Comparison of ENCODE assay signal across 8 mouse cellular contexts in the genomic region with DNA sequence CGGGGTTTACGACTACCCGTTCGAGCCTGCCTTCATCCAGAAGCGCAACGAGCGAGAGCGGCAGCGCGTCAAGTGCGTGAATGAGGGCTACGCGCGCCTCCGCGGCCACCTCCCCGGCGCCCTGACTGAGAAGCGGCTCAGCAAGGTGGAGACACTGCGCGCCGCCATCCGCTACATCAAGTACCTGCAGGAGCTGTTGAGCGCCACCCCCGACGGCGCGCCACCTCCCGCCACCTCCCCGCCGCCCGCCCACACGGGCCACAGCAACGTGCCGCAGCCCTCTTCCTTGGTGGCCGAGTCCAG. TPM values are rescaled to one million over a fixed set of nuclear protein-coding genes. Genes with fewer than 3 reads are reported as not detected.
DNase-seq lines count a peak whose midpoint lies in the region; ATAC-seq and TF ChIP-seq lines count a peak whose summit lies in the region.

No protein-coding gene starts in this region.

- H3K4me2 ChIP-seq in kidney, embryonic 16.5 days (replicated peaks; ENCODE audit: low read depth, low read length), result peak overlapping the region; percentile 45
- peak overlapping the region; percentile 55 for H3K4me2 ChIP-seq in lung, embryonic 14.5 days

- H3K4me3 ChIP-seq in kidney, embryonic 16.5 days (ENCODE audit: low read length), result peak overlapping the region; percentile 34
- H3K4me3 ChIP-seq in hindbrain, embryonic 10.5 days, result peak overlapping the region; percentile 49
- H3K4me3 ChIP-seq in lung, embryonic 14.5 days (ENCODE audit: low read depth, low read length), result peak overlapping the region; percentile 28

- no peak; the same call in 1 of the 2 replicates for ATAC-seq in kidney, embryonic 16.5 days (ENCODE audit: low FRiP score, low TSS enrichment)
- peak; percentile 29; the same call in 1 of the 2 replicates for ATAC-seq in lung, embryonic 14.5 days (ENCODE audit: insufficient read depth)
- no peak for ATAC-seq in megakaryocyte-erythroid progenitor cell, adult 5-6 weeks (replicated peaks; ENCODE audit: low FRiP score, low TSS enrichment, poor library complexity, severe bottlenecking)

- H3K27ac ChIP-seq in kidney, embryonic 16.5 days (ENCODE audit: low read length), result no peak overlapping the region
- peak overlapping the region; percentile 56; the same call in 1 of the 2 replicates for H3K27ac ChIP-seq in hindbrain, embryonic 10.5 days
- H3K27ac ChIP-seq in lung, embryonic 14.5 days (ENCODE audit: low read depth), result no peak overlapping the region

- H3K9ac ChIP-seq in kidney, embryonic 16.5 days (replicated peaks; ENCODE audit: low read length), result no peak overlapping the region
- no peak overlapping the region for H3K9ac ChIP-seq in lung, embryonic 14.5 days

- H3K36me3 ChIP-seq in kidney, embryonic 16.5 days (ENCODE audit: insufficient read depth, low read length), result no peaks in the 10 kb centered on the region
- no peaks in the 10 kb centered on the region for H3K36me3 ChIP-seq in hindbrain, embryonic 10.5 days
- no peaks in the 10 kb centered on the region for H3K36me3 ChIP-seq in lung, embryonic 14.5 days (ENCODE audit: insufficient read depth)

- under 1% methylated on average over 36 of the region's 36 CpGs for WGBS in kidney, embryonic 16.5 days
- 2% methylated on average over 36 of the region's 36 CpGs for WGBS in hindbrain, embryonic 10.5 days
- under 1% methylated on average over 36 of the region's 36 CpGs for WGBS in lung, embryonic 14.5 days

- no peak for TF ChIP-seq CTCF in lung, embryonic 14.5 days (IDR thresholded peaks at IDR 0.05; ENCODE audit: low read depth)

- intact Hi-C loops in gastrocnemius, postnatal 14 days (cut with DNase I; ENCODE audit: low total_unique reads), result no loop called here

- peaks cover 8% of the 10 kb centered on the region; the same call in 1 of the 2 replicates for H3K4me1 ChIP-seq in kidney, embryonic 16.5 days (ENCODE audit: insufficient read depth, low read length)
- H3K4me1 ChIP-seq in hindbrain, embryonic 10.5 days (replicated peaks), result peaks cover 33% of the 10 kb centered on the region
- H3K4me1 ChIP-seq in lung, embryonic 14.5 days (ENCODE audit: insufficient read depth), result no peaks in the 10 kb centered on the region

- H3K27me3 ChIP-seq in kidney, embryonic 16.5 days (ENCODE audit: insufficient read depth, low read length), result peaks cover 33% of the 10 kb centered on the region
- peaks cover 73% of the 10 kb centered on the region for H3K27me3 ChIP-seq in hindbrain, embryonic 10.5 days (ENCODE audit: insufficient read depth, poor library complexity, severe bottlenecking)
- peaks cover 32% of the 10 kb centered on the region for H3K27me3 ChIP-seq in lung, embryonic 14.5 days (ENCODE audit: insufficient read depth, low read length)

- no peaks in the 10 kb centered on the region for H3K9me3 ChIP-seq in kidney, embryonic 16.5 days (ENCODE audit: low read length)
- no peaks in the 10 kb centered on the region for H3K9me3 ChIP-seq in hindbrain, embryonic 10.5 days
- no peaks in the 10 kb centered on the region for H3K9me3 ChIP-seq in lung, embryonic 14.5 days (ENCODE audit: low read depth, low read length)

- no peak for DNase-seq in kidney, adult 11 months
- peak; percentile 2 to 10 for DNase-seq in adrenal gland, postnatal 36 days
- DNase-seq in hindbrain, embryonic 10.5 days (ENCODE audit: low spot score), result peak; percentile 35
- peak; percentile 34 for DNase-seq in lung, embryonic 14.5 days
- peak; percentile 35 for DNase-seq in retina, embryonic 14.5 days (ENCODE audit: low spot score)
- no peak for DNase-seq in gastrocnemius, postnatal 14 days

RNA-seq across cellular contexts. Expression of a gene that starts 0.4 kb away (rescaled TPM):
- not detected in 2 replicates for polyA plus RNA-seq in kidney, embryonic 16.5 days (2015; fragmentation: Nextera tagmentation; extraction: Ambion mirVana)
- not detected for total RNA-seq in adrenal gland, postnatal 36 days (2021)
- polyA plus RNA-seq in hindbrain, embryonic 10.5 days (2016; fragmentation: Nextera tagmentation; extraction: Ambion mirVana), result not detected in 2 replicates
- polyA plus RNA-seq in lung, embryonic 14.5 days (2014; fragmentation: Nextera tagmentation; extraction: Ambion mirVana), result not detected in 2 replicates
- not detected for total RNA-seq in gastrocnemius, postnatal 14 days (2021)
- total RNA-seq in megakaryocyte-erythroid progenitor cell, adult 5-6 weeks (2014; fragmentation: Nextera tagmentation), result not detected in 2 replicates
- total RNA-seq in megakaryocyte-erythroid progenitor cell, adult 5-6 weeks (2017), result not detected in 2 replicates

RNA-seq across cellular contexts. Expression of a gene that starts 1.6 kb away (rescaled TPM):
- polyA plus RNA-seq in kidney, embryonic 16.5 days (2015; fragmentation: Nextera tagmentation; extraction: Ambion mirVana), result 0.36 TPM in 2 replicates
- under 1 TPM; 0.10 to 0.23 TPM for total RNA-seq in adrenal gland, postnatal 36 days (2021)
- polyA plus RNA-seq in hindbrain, embryonic 10.5 days (2016; fragmentation: Nextera tagmentation; extraction: Ambion mirVana), result 0.07 and 0.47 TPM in 2 replicates
- not detected in 2 replicates for polyA plus RNA-seq in lung, embryonic 14.5 days (2014; fragmentation: Nextera tagmentation; extraction: Ambion mirVana)
- 100 to 1,000 TPM; 557 to 583 TPM for total RNA-seq in gastrocnemius, postnatal 14 days (2021)
- not detected in 2 replicates for total RNA-seq in megakaryocyte-erythroid progenitor cell, adult 5-6 weeks (2014; fragmentation: Nextera tagmentation)
- not detected in 2 replicates for total RNA-seq in megakaryocyte-erythroid progenitor cell, adult 5-6 weeks (2017)

RNA-seq across cellular contexts. Expression of a gene that starts 43.0 kb away (rescaled TPM):
- 260 and 268 TPM in 2 replicates for polyA plus RNA-seq in kidney, embryonic 16.5 days (2015; fragmentation: Nextera tagmentation; extraction: Ambion mirVana)
- 10 to 100 TPM; 32.4 to 43.1 TPM for total RNA-seq in adrenal gland, postnatal 36 days (2021)
- polyA plus RNA-seq in hindbrain, embryonic 10.5 days (2016; fragmentation: Nextera tagmentation; extraction: Ambion mirVana), result 148 and 161 TPM in 2 replicates
- polyA plus RNA-seq in lung, embryonic 14.5 days (2014; fragmentation: Nextera tagmentation; extraction: Ambion mirVana), result 72.7 and 76.3 TPM in 2 replicates
- 10 to 100 TPM; 11.2 to 15.5 TPM for total RNA-seq in gastrocnemius, postnatal 14 days (2021)
- 36.5 and 39.9 TPM in 2 replicates for total RNA-seq in megakaryocyte-erythroid progenitor cell, adult 5-6 weeks (2014; fragmentation: Nextera tagmentation)
- total RNA-seq in megakaryocyte-erythroid progenitor cell, adult 5-6 weeks (2017), result 22.8 and 48.0 TPM in 2 replicates

RNA-seq across cellular contexts. Expression of a gene that starts 44.8 kb away (rescaled TPM):
- 0.17 and 0.30 TPM in 2 replicates for polyA plus RNA-seq in kidney, embryonic 16.5 days (2015; fragmentation: Nextera tagmentation; extraction: Ambion mirVana)
- under 1 TPM in 1 of 2 experiments, not detected in 1; 0.07 TPM for total RNA-seq in adrenal gland, postnatal 36 days (2021)
- 0.09 TPM in 1 of 2 replicates, not detected in the other for polyA plus RNA-seq in hindbrain, embryonic 10.5 days (2016; fragmentation: Nextera tagmentation; extraction: Ambion mirVana)
- polyA plus RNA-seq in lung, embryonic 14.5 days (2014; fragmentation: Nextera tagmentation; extraction: Ambion mirVana), result not detected in 2 replicates
- 10 to 100 TPM in 1 of 2 experiments, 1 to 10 TPM in 1; 5.9 to 13.0 TPM for total RNA-seq in gastrocnemius, postnatal 14 days (2021)
- total RNA-seq in megakaryocyte-erythroid progenitor cell, adult 5-6 weeks (2014; fragmentation: Nextera tagmentation), result not detected in 2 replicates
- total RNA-seq in megakaryocyte-erythroid progenitor cell, adult 5-6 weeks (2017), result not detected in 2 replicates

Comparison
In these comparisons a context has a peak if more than half of its experiments do, and no peak if none do; other contexts are left out.
1. DNase-seq: peak in adrenal gland, postnatal 36 days (2 of 2), hindbrain, embryonic 10.5 days (single experiment), lung, embryonic 14.5 days (single experiment) and retina, embryonic 14.5 days (single experiment); none in kidney, adult 11 months (single experiment) and gastrocnemius, postnatal 14 days (single experiment).
2. RNA of a gene that starts 1.6 kb away (total RNA-seq): 557 to 583 TPM in gastrocnemius, postnatal 14 days; 0.10 to 0.23 TPM in adrenal gland, postnatal 36 days and not detected in megakaryocyte-erythroid progenitor cell, adult 5-6 weeks; every median in the first group is over 100 times any median in the second.
3. Peak in every context shown above with its lines, with median percentiles within 50 percentile points of each other: H3K4me3 ChIP-seq.